Mouse (Mus musculus) heart, postnatal 4 days (tissue): ENCODE measurements at regions not wholly inside any gene's neighbourhood (a gene's known extent, or its start where the extent isn't known, plus 50 kb on each side); places are given as distances from the start of the nearest gene placed in this dataset.

Experiments used
- DNase-seq: peaks from one replicate; pipeline ENCODE4 v3.0.0; 2021

- DNase-seq = no peak
These were observed 78.7 kb upstream of the Cntln start for GRCm38 (mm10) chr4:84805431-84805830.

- no peak for DNase-seq
These were observed 90.8 kb upstream of the Cntln start for GRCm38 (mm10) chr4:84793156-84793919.

GRCm38 (mm10) chr4:84786583-84786982, 97.5 kb upstream of the Cntln start:
- no peak for DNase-seq

- DNase-seq = peak; percentile 6
These were observed 93.1 kb upstream of the Bnc2 start for GRCm38 (mm10) chr4:84768161-84768560.

- no peak for DNase-seq
These were observed 91.8 kb upstream of the Bnc2 start for GRCm38 (mm10) chr4:84766708-84767425.

- no peak for DNase-seq
These were observed 82.1 kb upstream of the Bnc2 start for GRCm38 (mm10) chr4:84757172-84757571.

- DNase-seq = peak; percentile 5
These were observed 77.6 kb upstream of the Bnc2 start for GRCm38 (mm10) chr4:84752613-84753185.

GRCm38 (mm10) chr4:84741301-84741700, 66.2 kb upstream of the Bnc2 start:
- DNase-seq = no peak

GRCm38 (mm10) chr4:84740816-84741215, 65.7 kb upstream of the Bnc2 start:
- DNase-seq = no peak
